Mouse (Mus musculus): ENCODE measurements around the gene Olfr1449.

GRCm38 (mm10) chr19:12924319-12924718, 6.3 kb upstream of the Olfr1449 start, which contains the start of gene Olfr1448:
- TF ChIP-seq CEBPB (IDR thresholded peaks at IDR 0.05; ENCODE audit: low read depth) (no peak), USF1 (IDR thresholded peaks at IDR 0.05; ENCODE audit: low read depth) (no peak), CTCF (IDR thresholded peaks at IDR 0.05; ENCODE audit: control insufficient read depth, insufficient read depth, insufficient read length) (no peak), FOSL1 (IDR thresholded peaks at IDR 0.05; ENCODE audit: insufficient read depth, low read length, poor library complexity, severe bottlenecking) (no peak)

All from C2C12 (cell line).